25 mouse cellular contexts compared by ENCODE assay signal in genomic region chr13:24130741-24131140, GRCm38 (mm10).
"Had no signal": no experiment of that assay in that cellular context is flagged by ENCODE, and none has a peak within 500 bp of the region (broad histone marks: within the 10 kb centered on the region; RNA-seq: fewer than 3 reads in every experiment).

No protein-coding gene starts in this region.

- DNase-seq: gastrocnemius, adult 2 months; gastrocnemius, postnatal 10 days; gastrocnemius, postnatal 25 days; heart, adult 2 months; heart, postnatal 4 days; kidney, adult 18-20 months; kidney, adult 8-10 months; kidney, postnatal 10 days; kidney, postnatal 25 days; kidney, postnatal 4 days; liver had no signal

- ATAC-seq: hindbrain, embryonic 16.5 days; inflammation-experienced regulatory T-cells, adult 6 months; intestine, embryonic 15.5 days; intestine, postnatal 0 days had no signal

- H3K27ac ChIP-seq: gastrocnemius, adult 2 months; heart, adult 2 months; heart, embryonic 13.5 days; heart, embryonic 15.5 days; hindbrain, embryonic 10.5 days; hindbrain, embryonic 12.5 days; hindbrain, embryonic 14.5 days; intestine, embryonic 15.5 days; layer of hippocampus, adult 2 months; left cerebral cortex, adult 2 months; limb, embryonic 10.5 days; limb, embryonic 12.5 days had no signal

- H3K4me3 ChIP-seq: gastrocnemius, adult 2 months; heart, adult 2 months; heart, embryonic 13.5 days; heart, embryonic 15.5 days; hindbrain, embryonic 10.5 days; hindbrain, embryonic 12.5 days; intestine, embryonic 15.5 days; layer of hippocampus, adult 2 months; left cerebral cortex, adult 2 months; limb, embryonic 10.5 days; limb, embryonic 12.5 days had no signal

- H3K9me3 ChIP-seq: heart, embryonic 13.5 days; heart, embryonic 15.5 days; hindbrain, embryonic 10.5 days; hindbrain, embryonic 12.5 days; intestine, embryonic 15.5 days; limb, embryonic 10.5 days; limb, embryonic 12.5 days had no signal

- H3K4me1 ChIP-seq: heart, embryonic 15.5 days had no signal

- H3K27me3 ChIP-seq: hindbrain, embryonic 12.5 days; intestine, embryonic 15.5 days; limb, embryonic 12.5 days had no signal

- H3K4me2 ChIP-seq: heart, embryonic 13.5 days; heart, embryonic 15.5 days; hindbrain, embryonic 12.5 days; hindbrain, embryonic 14.5 days; intestine, embryonic 15.5 days; limb, embryonic 12.5 days; liver, embryonic 11.5 days had no signal

- H3K9ac ChIP-seq: heart, embryonic 13.5 days; heart, embryonic 15.5 days; hindbrain, embryonic 12.5 days; hindbrain, embryonic 14.5 days; intestine, embryonic 15.5 days; limb, embryonic 12.5 days had no signal

- H3K36me3 ChIP-seq: heart, embryonic 13.5 days; heart, embryonic 15.5 days; hindbrain, embryonic 10.5 days; hindbrain, embryonic 12.5 days; intestine, embryonic 15.5 days; limb, embryonic 10.5 days had no signal
